Mouse (Mus musculus) frontal cortex, postnatal 14 days (tissue): ENCODE data around the gene Dnajc30.
"Not testable (repeated sequence)": the region's sequence is repeated elsewhere in the genome, so short reads cannot be mapped to it uniquely, and the experiment has no call there.

Experiments used
- DNase-seq, 2 experiments: peaks; one replicate each; pipeline ENCODE4 v3.0.0; 2022; ENCODE audit warnings: low spot score in 2 of 2

The Dnajc30 gene

DNA sequence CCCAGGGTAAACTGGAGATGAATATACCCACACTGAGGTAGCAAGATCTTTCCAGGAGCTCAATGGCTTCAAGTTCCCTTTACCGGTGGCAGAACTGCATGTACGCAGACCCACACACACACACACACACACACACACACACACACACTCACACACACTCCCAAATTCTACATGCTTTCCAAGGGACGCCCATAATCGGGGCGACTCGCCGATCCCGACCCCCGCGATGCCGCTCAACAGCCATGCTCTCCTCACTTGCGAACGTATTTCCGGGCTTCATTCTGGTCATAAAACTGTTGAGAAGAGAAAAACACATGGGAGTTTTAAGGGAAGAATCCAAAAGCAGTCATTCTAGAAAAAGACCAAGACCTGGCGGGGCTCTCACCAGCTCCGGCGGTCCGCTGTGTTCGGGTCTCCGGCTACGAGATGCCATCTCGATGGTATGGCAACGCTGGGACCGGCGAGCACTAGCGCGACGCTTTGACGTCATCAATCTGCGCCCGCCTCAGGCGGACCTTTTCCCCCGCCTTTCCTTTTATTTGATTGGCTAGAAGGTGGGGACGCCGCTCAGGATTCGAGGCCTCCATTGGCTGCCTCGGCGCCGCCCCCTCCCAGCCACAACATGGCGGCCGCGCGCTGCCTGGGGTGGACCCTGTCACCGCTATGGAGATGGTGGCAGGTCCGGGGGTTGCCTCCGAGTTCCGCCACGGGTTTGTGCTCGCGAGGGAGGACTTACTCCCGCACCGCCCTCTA lies at the start of gene Dnajc30:
Gene Dnajc30, plus strand, starts transcription at position 574 of the 753 bp plus-strand sequence.
- peak; percentile 95 to 97 for DNase-seq

DNA sequence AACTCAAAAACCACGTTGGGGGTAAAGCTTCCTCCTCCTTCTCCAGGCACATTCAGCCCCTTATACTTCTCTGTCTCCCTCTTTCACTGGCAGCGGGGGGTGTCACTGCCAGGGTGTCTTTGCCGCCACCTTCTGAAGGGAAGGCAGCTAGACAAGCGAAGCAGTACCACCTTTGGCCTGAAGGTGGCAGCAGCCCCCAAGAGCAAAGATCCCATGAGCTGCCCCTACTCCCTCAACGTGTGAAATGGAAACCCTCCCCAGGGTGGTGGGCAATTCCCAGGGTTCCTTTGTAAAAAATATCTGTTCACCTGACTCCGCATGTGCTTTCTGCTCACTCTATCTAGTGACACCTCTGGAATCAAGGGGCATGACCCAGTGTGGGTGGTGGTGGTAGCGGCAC lies 48.5 kb upstream of the Dnajc30 start:
- peak; percentile 77 to 89 for DNase-seq

DNA sequence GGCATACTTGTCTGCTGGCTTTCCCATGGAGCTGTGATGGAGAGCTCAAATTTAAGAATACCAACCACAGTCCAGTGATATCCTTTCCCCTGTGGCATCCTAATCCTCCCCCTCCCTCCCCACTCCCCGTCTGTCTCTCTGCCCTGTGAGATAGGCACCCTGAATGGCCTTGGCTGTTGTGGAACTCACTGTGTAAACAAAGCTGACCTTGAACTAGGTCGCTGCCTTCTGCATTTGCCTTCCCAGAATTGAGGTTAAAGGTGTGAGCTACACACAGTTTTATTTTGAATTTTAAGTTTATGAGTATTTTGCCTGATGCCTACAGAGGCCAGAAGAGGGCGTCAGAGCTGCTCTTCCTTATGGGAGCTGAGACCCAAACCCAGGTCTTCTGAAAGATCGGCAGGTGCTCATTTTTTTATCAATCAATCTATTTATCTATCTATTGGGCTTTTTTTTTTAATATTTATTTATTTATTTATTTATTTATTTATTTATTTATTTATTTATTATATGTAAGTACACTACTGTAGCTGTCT lies 47.7 kb upstream of the Dnajc30 start:
- DNase-seq: no peak

DNA sequence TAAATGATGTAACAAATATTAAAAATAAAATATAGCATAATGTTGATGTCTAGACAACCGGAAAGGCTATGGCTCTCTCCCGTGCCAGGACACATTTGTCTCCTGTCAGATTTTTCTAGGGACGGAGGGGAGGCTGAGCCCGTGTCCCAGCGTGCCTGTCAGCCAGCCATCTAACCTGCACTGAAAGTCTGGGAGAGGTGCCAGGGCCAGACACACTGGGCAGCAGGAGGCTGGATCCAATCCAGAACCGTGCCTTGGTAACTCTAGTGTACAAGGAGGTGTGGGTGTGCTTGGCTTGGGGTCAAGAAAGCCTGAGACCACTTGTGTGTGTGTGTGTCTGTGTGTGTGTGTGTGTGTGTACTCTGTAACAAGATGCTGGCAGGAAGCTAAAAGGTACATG lies 42.2 kb upstream of the Dnajc30 start:
- no peak for DNase-seq

DNA sequence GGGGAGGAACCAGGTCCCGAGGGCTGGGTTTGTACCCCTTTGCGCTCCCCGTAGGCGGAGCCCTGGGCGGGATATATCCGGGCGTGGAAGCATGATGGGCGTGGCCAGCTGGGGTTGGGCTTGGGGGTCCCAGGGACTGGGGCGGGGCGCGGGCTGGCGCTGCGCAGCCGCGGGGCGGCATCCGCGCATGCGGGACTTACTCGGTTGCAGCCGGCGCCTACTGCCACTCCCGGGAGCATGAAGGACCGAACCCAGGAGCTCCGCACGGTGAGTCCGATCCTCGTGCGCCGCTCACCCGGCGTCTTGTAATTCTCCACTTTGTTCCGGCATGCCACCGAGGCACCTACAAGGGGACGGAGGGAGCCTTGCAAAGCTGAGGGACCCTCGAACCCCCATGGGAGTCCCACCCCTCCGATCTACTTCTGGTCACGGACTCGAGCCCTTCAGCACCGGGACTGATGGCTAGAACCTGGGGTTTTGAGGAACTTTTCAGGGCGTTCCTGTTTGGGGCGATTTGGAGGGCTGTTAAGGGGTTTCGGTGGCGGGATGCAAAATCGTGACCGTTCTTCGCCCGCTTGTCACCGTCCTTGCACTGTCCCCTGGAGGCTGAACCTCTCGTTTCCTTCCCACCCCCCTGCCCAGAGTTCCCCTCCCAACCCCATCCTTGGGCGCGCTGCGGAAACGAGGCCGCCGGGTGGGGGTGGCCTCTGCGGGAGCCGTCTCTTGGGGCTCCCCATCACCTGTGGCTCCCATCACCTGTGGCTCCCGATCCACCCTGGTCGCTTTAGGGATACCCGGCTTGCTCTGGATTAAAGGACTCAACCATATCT lies 40.4 kb upstream of the Dnajc30 start, which contains the start of gene Stx1a:
Gene Stx1a, plus strand, starts transcription at position 139 of the 830 bp plus-strand sequence.
- DNase-seq: peak; percentile 82 to 83

DNA sequence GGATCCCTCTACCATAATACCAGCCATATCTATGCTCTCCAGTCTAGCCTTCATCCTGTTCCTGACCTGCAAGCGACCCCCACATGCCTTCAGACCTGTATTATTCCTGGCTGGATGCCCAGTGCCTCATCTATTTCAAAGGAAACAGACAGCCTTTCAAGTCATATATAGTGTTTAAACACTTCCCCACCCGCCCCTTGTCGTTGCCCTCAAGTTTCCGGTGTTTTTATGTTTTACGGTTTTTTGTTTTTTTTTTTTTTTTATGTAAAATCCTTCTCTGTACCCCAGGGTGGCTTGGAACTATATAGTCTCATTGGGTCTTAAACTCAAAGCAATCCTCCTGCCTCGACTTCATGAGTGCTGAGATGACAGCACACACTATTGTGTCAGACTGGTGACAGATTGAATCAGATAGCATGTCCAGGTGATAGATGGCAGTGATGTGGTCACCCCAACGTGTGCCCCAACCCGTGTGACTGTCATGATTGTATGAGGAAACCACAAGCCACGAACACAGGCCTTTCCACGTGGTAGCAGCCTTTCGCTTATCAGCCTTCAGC lies 39.3 kb upstream of the Dnajc30 start:
- no peak for DNase-seq

DNA sequence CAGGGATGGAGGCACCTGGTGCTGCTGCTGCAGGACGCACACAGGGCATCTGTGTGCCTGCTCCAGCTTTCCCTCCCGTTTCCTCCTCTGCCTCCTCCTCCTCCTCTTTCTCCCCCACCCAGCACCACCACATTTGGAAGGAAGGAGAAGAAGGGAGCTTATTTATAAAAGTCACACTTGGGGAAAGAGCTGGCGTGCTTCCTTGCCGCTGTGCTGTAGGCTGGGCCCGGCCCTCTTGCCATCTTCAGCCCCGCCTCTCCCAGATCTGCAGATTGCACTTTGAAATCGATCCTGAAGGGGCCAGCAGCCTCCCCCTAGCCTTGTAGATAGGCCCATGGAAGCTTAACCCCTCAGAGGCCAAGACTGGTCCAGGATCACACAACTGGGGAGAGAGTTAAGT lies 38.1 kb upstream of the Dnajc30 start:
- no peak for DNase-seq

DNA sequence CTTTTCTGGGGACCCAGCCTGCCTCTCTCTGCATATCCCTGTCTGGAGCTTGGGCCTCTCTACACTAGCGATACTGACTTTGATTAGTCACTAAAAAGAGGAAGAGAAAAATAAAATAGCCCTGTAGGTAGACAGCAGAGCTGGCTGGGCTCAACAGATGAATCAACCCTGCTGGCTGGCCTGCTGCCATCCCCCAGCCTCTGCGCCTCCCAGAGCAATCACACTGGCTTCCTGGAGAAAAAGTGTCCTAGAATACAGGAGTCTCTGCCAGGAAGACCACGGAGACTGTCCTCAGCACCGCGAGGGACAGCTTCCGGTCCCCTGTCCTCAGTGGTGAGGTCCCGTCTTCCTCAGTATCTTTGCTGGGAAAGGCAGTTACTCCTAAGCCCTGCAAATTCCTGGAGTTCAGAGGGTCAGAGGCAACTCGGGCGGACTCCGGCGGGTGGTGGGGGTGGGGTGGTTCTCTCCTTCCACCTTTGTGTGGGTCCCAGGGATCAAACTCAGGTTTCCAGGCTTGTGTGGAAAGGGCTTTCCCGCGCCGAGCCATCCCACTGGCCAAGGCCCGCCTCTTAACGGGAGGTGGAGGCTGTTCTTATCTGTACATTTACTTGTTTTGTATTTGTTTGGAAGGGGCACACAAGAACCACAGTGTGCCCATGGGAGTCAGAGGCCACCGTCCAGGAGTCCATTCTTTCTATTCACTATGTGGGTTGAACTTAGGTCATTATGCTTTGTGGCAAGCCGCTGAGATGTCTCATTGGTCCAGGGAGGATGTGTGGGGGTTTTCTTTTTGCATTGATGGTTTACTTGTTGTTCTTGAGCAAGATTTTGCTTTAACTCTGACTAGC lies 34.8 kb upstream of the Dnajc30 start:
- no peak for DNase-seq

DNA sequence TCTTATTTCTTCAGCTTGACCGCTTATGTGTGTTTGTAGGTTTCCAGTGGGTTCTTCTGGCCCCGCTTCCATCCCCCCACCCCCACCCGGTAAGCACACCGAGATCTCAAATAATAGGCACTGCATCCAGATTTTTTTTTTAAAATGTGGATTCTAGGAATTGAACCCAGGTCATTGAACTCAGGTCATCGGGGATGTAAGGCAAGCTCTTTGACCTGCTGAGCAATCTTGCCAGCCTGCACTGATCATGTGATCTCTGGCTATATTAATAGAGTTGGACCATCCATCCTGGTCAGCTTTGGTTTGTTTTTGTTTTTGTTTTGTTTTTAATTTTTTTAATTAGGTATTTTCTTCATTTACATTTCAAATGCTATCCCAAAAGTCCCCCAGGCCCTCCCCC lies 31.4 kb upstream of the Dnajc30 start:
- no peak for DNase-seq

DNA sequence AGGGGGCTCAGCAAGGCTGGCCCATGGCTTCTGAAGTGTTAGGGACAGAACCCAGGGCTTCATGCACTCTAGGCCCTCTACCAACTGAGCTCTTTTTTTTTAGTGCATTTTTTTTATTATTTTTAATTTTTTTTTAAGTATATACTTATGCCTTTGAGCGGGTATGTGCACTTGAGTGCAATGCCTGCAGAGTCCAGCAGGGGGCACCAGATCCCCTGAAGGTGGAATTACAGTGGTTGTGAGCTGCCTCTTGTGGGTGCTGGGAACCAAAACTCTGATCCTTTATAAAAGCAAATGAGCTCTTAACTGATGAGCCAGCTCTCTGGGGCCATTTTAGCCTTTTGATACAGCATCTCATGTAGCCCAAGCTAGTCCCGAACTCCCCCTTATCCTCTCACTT lies 29.4 kb upstream of the Dnajc30 start:
- no peak for DNase-seq

DNA sequence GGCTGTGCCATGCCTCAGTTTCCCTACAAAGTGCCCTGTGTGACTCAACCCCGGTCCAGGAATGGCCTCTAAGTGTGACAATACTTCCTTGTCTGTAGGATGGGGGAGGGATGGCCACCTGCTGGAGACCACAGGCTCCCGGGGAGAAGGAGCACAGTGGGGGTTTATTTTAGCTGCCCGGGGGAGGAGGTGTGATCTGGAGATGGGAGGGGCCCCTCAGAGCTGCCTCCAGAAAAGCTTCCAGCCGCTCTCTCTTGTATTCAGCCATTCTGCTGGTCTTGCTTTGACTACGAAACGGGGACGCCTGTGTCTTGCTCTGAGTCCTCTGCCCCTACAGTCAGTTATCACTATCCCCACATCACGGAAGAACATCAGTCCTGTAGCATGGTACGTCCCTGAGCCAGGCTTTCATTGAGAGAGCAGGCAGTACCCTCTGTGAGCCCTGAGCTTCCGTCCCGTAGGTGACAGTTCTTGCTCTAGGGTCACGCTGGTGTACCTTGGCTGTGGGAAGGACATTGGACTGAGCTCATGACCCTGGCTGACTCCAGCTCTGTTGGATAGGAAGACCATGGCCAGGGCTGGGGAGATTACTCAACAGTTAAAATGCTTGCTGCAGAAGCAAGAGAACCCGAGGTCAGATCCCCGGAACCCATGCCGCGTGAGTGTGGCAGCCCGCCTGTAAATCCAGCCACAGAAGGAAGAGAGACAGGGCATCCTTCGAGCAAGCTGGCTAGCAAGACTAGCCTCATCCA lies 28.2 kb upstream of the Dnajc30 start:
- DNase-seq: peak in 1 of 2 experiments; percentile 52

DNA sequence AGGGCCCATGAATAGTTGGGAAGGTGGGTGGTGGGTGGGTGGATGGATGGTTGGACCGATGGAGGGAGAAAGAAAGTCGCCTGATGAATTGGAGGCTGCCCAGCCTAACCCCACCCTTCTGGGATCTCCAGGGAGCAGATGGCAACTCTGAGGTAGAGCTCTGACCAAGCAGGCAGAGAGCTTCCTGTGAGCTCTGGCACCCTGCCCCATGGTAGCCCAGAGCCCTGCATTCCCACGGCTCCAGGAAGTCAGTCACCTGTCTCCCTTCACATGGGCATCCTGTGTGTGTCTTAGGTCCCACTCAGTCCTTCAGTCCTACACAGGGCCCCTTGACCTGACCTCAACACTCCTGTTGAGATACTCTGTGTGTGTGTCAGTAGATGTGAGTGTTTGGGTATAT lies 26.1 kb upstream of the Dnajc30 start:
- DNase-seq: no peak

DNA sequence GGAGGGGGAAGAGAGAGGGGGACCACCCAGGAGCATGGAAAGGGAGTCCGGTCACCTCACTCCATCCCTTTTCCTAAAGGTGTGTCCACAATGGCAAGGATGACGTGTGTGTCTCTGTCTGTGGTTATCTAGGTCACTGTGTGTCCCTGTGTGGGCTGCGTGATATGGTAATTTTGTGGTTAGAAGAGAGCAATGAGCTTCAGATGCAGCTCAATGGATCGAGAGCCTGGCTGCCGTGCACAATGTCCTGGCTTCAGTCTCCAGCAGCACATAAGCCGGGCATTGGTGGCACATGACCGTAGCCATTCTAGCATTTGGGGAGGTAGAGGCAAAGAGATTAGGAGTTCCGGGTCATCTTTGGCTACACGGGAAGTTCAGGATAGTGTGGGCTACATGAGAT lies 24.5 kb upstream of the Dnajc30 start:
- DNase-seq: no peak

DNA sequence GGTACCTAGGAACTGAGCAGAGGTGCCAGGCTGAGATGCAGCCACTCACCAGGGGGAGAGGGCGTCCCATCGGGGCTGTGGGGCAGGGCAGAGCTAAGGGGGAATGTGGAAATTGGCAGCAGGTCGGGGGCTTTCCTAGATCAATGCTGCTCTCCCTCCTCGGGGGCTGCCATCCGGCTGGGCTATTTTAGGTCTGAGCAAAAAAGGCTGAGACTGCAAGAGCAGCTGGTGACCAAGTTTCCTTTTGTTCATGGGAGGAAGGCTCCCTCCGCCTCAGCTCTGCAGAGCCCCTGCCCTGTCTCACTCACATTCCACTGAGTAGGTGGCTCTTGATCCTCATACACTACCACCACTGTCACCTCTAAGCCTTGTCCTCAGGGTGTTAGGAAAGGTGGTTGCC lies 23.9 kb upstream of the Dnajc30 start:
- no peak for DNase-seq

DNA sequence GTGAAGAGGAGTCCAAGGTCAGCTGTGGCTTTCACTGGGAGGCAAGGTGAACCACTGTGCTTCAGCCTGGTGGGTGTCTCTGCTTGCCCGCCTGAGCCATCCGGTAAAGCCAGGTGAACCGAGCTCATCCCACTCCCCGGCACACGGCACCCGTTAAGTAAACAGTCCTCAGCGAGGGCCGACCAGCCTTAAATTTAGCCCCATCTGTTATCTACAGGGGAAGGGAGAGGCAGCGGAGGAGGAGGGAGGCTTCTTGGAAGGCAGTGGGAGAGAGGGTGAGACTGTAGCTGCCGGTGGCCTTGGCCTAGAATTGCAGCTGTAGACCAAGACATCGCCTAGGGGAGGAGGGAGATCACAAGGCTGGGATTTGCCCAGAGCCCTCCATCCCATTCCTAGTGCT lies 23.2 kb upstream of the Dnajc30 start:
- DNase-seq: no peak

DNA sequence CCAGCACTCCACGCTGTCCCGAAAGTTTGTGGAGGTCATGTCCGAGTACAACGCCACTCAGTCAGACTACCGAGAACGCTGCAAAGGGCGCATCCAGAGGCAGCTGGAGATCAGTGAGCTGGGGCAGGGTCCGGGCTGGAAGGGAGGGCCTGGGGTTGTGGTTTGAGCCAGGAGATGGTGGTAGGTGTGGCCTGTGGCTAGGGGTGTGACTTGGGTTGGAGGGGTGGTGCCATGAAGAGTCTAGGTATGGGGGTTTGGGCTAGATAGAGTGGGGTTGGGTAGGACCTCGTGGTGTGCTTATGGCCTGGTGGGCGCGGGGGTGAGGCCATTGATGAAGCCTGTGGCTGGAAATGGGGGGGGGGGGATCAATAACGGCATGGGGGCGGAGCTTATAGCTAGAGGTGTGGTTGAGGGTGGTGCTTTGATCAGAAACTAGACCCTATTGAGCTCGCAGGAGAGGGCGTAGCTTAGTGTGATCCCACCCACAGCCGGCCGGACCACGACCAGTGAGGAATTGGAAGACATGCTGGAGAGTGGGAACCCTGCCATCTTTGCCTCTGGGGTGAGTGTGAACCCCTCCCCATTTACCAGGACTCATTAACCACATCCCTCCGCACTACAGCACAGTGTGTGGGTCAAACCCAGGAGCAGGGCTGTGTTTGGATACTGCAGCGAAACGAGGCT lies 21.8 kb upstream of the Dnajc30 start:
- no peak for DNase-seq

DNA sequence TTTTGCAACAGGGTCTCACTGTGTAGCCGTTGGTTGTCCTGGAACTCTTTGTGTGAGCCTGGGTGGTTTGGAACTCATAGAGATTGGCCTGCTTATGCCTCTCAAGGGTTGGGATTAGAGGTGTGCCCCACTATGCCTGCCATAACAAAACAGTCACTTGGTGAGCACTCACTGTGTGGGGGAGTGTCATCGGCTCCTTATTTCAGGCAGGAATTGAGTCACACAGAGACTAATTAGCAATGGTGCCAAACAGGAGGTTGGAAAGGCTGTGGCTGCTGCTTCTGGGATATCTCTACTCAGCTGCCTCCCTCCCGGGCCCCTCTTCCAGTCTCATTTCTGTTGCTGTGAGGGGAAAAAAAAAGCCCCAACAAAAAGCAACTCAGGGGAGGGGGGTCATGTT lies 19.4 kb upstream of the Dnajc30 start:
- no peak for DNase-seq

DNA sequence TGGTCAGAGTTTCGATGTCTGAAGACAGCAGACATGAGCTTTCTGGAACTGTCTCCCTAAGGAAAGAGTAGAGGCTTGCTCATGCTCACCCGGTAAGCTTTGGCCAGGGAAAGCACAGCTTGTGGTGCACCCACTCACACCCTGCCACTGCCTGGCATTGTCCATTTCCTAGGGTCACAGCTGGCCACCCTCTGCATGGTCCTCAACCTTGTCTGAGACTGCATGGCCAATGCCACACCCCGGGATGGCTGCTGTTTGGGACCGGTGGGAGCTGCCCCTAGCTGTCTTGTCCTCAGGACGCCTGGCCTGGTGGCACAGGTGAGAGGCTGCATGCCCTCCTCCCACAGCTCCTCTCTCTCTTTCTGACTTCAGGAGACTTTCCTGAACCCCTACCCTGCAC lies 15.5 kb upstream of the Dnajc30 start:
- no peak for DNase-seq

DNA sequence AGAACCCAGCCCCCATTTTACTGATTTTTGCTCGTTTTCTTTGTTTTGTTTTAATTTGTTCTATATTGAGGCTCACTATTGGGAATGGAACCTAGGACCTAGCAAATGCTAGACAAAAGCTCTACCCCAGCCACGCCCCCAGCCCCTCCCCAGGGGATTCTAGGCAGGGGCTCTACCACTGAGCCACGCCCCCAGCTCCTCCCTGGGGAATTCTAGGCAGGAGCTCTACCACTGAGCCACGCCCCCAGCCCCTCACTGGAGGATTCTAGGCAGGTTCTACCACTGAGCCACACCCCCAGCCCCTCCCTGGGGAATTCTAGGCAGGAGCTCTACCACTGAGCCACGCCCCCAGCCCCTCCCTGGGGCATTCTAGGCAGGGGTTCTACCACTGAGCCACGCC lies 14.7 kb upstream of the Dnajc30 start:
- DNase-seq: not testable (repeated sequence)

DNA sequence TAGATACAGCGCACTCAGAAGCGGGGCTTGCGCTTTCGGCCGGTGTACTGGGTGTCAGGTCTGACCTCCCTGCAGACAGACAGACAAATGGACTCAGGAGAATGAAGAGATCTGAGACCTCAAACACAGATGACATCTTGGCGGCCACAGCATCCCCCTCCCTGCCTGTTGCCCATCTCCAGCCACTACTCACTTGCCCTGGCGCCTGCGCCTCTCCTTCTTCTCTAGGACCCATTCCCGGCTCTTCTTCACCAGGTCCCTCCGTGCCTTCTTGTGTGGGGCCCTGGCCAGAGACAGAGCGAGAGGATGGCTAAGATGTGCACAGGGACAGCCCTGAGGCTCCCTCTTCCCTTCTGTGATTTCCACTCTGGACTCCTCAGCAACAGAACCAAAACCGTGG lies 10.6 kb upstream of the Dnajc30 start:
- no peak for DNase-seq
